Mouse (Mus musculus): Measurements from ENCODE around the gene Naa30. TPM values are rescaled to one million over a fixed set of nuclear protein-coding genes. Genes with fewer than 3 reads are reported as not detected.

Naa30 gene
- not detected in 2 replicates for polyA plus RNA-seq (2012; ENCODE audit: insufficient read depth, insufficient read length, low replicate concordance, missing spikeins)

DNA sequence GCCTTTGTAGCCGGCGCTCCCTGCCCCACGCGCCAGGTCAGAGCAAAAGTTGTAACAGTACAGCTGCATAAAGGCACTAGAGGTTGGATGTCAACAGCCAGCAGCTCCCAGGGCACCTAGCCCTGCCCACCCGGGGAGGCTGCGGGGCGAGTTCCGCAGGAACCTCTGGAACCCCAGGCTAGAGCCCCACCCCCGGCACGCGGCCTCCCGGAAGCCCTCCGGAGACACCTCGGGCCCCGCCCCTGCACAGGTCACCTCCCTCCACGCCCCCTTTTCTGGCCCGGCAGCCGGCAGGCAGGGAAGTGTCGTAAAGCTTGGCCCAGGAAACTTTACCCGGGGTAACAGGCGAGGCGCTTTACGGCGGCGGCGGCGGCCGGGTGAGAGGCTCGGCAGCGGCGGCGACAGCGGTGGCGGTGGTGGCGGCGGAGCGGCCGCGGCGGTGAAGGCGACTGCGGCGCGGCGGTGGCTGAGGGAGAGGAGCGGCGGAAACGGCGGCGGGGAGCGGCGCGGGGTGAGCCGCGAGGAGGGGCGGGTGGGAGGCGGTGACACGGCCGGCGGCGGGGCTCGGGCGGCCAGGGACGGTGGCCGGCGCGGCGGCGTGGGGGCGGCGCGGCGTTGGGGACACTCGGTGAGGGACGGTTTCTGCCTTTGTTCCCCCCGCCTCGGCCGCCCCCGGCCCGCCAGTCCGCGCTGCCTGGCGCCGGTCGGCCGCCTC, at the start of gene Naa30:
Gene Naa30 (plus strand): TSS at position 360 of the 715 bp plus-strand sequence.
- TF ChIP-seq POLR2A (IDR thresholded peaks at IDR 0.05; ENCODE audit: insufficient read depth, low read depth, low read length) (peak; percentile 63; the same call in 1 of the 2 replicates), CTCF (IDR thresholded peaks at IDR 0.05; ENCODE audit: insufficient read depth, low read depth, low read length) (no peak)
- H3K27ac ChIP-seq (ENCODE audit: insufficient read depth, low read depth, low read length): peak within 1 kb of the TSS; percentile 52
- peak within 1 kb of the TSS; percentile 66 for H3K4me3 ChIP-seq (ENCODE audit: insufficient read depth, low read depth, low read length)
- WGBS: 3% methylated on average over 84 of the region's 86 CpGs
- peaks cover 5% of the 10 kb centered on the region for H3K4me1 ChIP-seq (ENCODE audit: control insufficient read depth, insufficient read depth, low read length)

DNA sequence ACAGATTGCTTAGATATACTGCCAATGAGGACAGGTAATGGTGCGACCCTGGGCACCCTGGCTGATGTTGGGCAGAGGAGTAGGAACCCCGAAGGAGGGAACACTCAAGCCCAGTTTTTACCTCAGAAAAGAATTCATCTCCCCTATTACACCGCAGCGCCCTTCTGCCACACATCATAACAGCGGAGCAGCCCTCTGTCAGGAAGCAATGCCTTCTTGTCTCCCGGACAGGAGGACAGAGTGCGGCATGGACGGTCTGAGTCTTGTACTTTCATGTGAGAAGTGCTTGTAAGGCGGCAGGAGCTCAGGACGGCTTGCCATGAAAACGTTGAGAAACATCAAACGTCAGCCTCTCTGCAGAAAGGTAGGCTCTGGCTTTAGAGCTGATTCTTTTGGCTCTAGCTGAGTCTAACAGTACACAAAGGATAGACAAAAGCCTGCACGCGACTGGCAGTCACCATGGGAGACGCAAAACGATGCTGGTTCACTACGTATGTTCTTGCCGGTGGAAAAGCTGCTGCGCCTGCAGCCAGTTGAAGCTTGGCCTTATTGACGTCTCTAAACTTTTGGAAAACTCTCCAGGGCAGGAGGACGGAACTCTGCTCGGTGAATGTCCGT, 44.8 kb upstream of the Naa30 start:
- Histone ChIP-seq H3K4me3 (ENCODE audit: insufficient read depth, low read depth, low read length) (no peak overlapping the region), H3K27ac (ENCODE audit: insufficient read depth, low read depth, low read length) (no peak overlapping the region), H3K4me1 (ENCODE audit: control insufficient read depth, insufficient read depth, low read length) (no peaks in the 10 kb centered on the region)
- TF ChIP-seq POLR2A (IDR thresholded peaks at IDR 0.05; ENCODE audit: insufficient read depth, low read depth, low read length) (no peak), CTCF (IDR thresholded peaks at IDR 0.05; ENCODE audit: insufficient read depth, low read depth, low read length) (no peak)
- 45% methylated on average over 23 of the region's 23 CpGs for WGBS

DNA sequence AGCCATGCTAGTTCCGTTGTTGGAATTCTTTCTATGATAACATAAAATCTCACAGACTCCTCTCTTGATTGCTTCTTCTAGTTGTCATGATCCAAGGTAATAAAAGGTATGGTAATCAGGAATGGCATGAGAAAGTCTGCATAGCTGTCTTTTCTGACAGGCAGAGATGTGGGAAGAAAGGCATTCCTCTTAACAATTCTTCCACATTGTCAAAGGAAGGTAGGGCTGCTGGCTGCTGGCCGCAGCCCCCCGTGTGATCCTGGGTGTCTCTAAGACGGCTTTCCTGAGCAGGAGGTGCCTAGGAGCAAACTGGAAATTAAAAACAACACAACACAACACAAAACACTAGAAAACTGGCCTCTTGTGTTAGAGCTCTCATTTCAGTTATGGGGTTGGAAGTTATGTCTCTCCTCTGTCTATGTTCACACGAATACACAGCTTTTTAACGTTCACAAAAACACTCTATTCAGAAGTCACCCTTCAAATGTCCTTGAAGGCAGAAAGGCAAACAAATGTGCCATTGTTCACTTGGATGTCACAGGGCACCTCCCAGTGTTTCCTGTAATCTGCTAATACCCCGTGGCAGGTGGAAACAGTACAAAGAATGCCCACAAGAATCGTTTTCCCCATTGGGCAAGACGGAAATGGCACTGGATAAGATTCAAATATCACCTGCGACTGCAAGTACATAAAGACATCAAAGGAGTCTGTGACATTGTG, 43.3 kb upstream of the Naa30 start:
- WGBS: 60% methylated on average over 10 of the region's 10 CpGs
- Histone ChIP-seq H3K4me1 (ENCODE audit: control insufficient read depth, insufficient read depth, low read length) (no peaks in the 10 kb centered on the region), H3K27ac (ENCODE audit: insufficient read depth, low read depth, low read length) (no peak overlapping the region), H3K4me3 (ENCODE audit: insufficient read depth, low read depth, low read length) (no peak overlapping the region)
- TF ChIP-seq CTCF (IDR thresholded peaks at IDR 0.05; ENCODE audit: insufficient read depth, low read depth, low read length) (no peak), POLR2A (IDR thresholded peaks at IDR 0.05; ENCODE audit: insufficient read depth, low read depth, low read length) (no peak)

DNA sequence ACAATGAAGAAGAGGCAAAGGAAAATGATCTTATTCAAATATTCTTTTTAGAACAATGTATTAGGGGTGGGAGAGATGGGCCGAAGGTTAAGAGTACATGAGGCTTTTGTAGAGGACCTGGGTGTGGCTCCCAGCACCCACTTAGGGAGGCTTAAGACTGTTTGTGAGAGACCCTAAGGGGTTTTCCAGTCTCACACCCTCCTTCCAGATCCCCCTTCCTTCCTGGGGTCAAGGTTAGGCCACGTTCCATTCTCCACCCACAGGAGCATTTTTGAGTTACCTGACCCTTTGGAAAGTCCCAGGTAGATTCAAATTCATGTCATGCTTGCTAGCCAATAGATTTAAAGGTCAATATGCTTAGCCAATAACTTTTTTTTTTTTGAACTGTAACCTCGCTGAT, 39.6 kb upstream of the Naa30 start:
- H3K4me1 ChIP-seq (ENCODE audit: control insufficient read depth, insufficient read depth, low read length): no peaks in the 10 kb centered on the region
- H3K4me3 ChIP-seq (ENCODE audit: insufficient read depth, low read depth, low read length): no peak overlapping the region
- 93% methylated on average over 3 of the region's 3 CpGs for WGBS
- no peak overlapping the region for H3K27ac ChIP-seq (ENCODE audit: insufficient read depth, low read depth, low read length)
- TF ChIP-seq CTCF (IDR thresholded peaks at IDR 0.05; ENCODE audit: insufficient read depth, low read depth, low read length) (no peak), POLR2A (IDR thresholded peaks at IDR 0.05; ENCODE audit: insufficient read depth, low read depth, low read length) (no peak)

DNA sequence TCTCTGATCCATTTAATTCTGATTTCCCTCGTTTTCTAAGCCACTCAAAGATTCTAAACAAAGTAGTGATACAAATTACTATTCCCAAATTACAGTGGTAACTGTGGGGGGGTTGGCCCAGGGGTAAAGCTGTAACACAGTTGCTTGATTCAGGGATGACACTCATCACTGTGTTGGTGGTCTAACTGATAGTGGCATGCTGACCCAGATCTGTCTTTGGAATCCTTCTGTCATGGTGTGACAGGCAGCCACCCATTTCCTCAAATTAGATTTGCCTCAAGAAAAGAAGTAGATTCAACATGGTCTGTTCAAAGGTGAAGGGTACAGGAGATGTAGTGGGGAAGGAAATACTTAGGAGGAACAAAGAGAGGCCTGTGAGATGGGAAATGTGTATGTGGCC, 33.9 kb upstream of the Naa30 start:
- TF ChIP-seq CTCF (IDR thresholded peaks at IDR 0.05; ENCODE audit: insufficient read depth, low read depth, low read length) (no peak), POLR2A (IDR thresholded peaks at IDR 0.05; ENCODE audit: insufficient read depth, low read depth, low read length) (no peak)
- Histone ChIP-seq H3K4me3 (ENCODE audit: insufficient read depth, low read depth, low read length) (no peak overlapping the region), H3K4me1 (ENCODE audit: control insufficient read depth, insufficient read depth, low read length) (no peaks in the 10 kb centered on the region; the same call in 1 of the 2 replicates), H3K27ac (ENCODE audit: insufficient read depth, low read depth, low read length) (no peak overlapping the region)
- 71% methylated on average over 1 of the region's 1 CpGs for WGBS

DNA sequence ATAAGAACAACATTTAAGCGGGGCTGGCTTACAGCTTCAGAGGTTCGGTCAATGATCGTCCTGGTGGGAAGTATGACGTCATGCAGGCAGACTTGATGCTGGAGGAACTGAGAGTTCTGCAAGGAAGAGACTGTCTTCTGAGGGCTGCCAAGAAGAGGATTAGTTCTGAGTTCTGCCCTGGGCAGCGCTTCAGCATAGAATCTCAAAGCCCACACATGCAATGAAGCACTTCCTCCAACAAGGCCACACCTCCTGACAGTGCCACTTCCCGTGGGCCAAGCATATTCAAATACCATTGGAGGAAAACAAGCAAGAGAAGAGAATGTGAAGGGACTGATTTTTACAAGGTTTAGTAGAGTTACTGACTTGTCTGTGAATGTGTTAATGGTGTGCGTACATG, 31.3 kb upstream of the Naa30 start:
- Histone ChIP-seq H3K4me3 (ENCODE audit: insufficient read depth, low read depth, low read length) (no peak overlapping the region), H3K4me1 (ENCODE audit: control insufficient read depth, insufficient read depth, low read length) (no peaks in the 10 kb centered on the region; the same call in 1 of the 2 replicates), H3K27ac (ENCODE audit: insufficient read depth, low read depth, low read length) (no peak overlapping the region)
- no peak for TF ChIP-seq POLR2A (IDR thresholded peaks at IDR 0.05; ENCODE audit: insufficient read depth, low read depth, low read length)
- TF ChIP-seq CTCF (IDR thresholded peaks at IDR 0.05; ENCODE audit: insufficient read depth, low read depth, low read length): no peak
- WGBS: 91% methylated on average over 7 of the region's 7 CpGs

DNA sequence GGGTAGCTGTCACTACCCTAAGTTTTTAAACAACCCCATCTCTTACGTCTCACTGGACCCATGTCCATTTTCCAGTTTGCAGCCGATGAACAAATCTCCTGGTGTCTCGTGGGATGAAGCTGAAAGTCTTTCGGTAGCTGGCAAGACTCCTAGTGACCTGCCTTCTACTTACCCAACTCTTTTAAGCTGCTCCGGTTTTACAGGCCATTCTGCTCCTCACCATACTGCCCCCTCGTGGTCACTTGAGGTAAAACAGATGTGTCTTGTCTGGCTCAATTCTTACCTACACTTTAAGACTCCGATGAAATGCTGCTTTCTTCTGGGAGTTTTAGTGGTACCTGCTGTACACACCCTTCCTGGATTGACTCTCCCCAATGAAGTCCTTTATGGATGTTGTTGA, 18.2 kb upstream of the Naa30 start:
- Histone ChIP-seq H3K4me1 (ENCODE audit: control insufficient read depth, insufficient read depth, low read length) (no peaks in the 10 kb centered on the region), H3K27ac (ENCODE audit: insufficient read depth, low read depth, low read length) (no peak overlapping the region), H3K4me3 (ENCODE audit: insufficient read depth, low read depth, low read length) (no peak overlapping the region)
- TF ChIP-seq CTCF (IDR thresholded peaks at IDR 0.05; ENCODE audit: insufficient read depth, low read depth, low read length) (0 out of 2 replicates have a peak, but pooled peaks have one; percentile 22), POLR2A (IDR thresholded peaks at IDR 0.05; ENCODE audit: insufficient read depth, low read depth, low read length) (no peak)
- WGBS: 25% methylated on average over 7 of the region's 7 CpGs

DNA sequence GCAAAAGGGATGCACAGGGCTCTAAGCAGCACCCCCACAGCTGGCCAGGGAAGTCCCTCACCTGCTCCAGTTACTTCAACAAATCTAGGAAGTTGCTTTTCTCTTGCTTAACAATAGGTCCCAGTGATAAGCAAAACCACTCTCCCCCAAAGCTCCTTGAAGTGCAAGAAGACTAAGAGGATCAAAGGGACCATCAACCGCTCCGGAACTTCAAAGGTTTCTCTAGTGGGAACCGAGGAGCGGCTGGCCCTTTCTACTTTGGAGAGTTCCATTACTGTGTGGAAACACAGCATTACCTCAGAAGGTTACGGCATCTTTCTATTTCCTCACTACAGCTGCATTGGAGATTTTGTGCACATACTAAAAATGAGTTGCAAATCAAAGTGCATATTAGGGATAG, 16.5 kb upstream of the Naa30 start:
- TF ChIP-seq POLR2A (IDR thresholded peaks at IDR 0.05; ENCODE audit: insufficient read depth, low read depth, low read length) (no peak), CTCF (IDR thresholded peaks at IDR 0.05; ENCODE audit: insufficient read depth, low read depth, low read length) (no peak)
- Histone ChIP-seq H3K4me1 (ENCODE audit: control insufficient read depth, insufficient read depth, low read length) (no peaks in the 10 kb centered on the region), H3K27ac (ENCODE audit: insufficient read depth, low read depth, low read length) (no peak overlapping the region), H3K4me3 (ENCODE audit: insufficient read depth, low read depth, low read length) (no peak overlapping the region)
- WGBS: 67% methylated on average over 5 of the region's 5 CpGs
